In the genomic region with DNA sequence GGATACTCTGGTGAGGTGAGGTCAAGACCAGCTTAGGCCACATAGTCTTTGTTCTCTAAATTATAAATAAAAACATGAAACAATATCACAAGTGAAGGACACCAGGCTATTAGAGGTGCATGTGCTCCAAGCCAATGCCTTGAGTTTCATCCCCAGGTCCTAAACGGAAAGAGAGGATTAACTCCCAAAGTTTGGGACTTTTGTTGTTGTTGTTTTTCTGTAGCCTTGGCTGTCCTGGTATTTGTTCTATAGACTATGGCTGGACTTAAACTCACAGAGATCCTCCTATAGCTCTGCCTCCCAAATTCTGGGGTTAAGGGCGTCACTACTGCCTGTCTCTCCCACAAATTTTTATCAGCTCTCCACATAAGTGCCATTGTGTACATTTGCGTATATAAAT, we compare ENCODE assay signal across 31 mouse cellular contexts.
"Had no signal": no experiment of that assay in that cellular context is flagged by ENCODE, and none has a peak within 500 bp of the region (broad histone marks: within the 10 kb centered on the region; RNA-seq: fewer than 3 reads in every experiment).

No protein-coding gene starts in this region.

- H3K27me3 ChIP-seq: heart, embryonic 12.5 days; heart, embryonic 13.5 days; heart, embryonic 15.5 days; hindbrain, embryonic 12.5 days; hindbrain, embryonic 13.5 days; hindbrain, embryonic 15.5 days; intestine, embryonic 15.5 days; kidney, embryonic 15.5 days had no signal

- H3K9ac ChIP-seq: heart, embryonic 12.5 days; heart, embryonic 13.5 days; heart, embryonic 15.5 days; hindbrain, embryonic 12.5 days; hindbrain, embryonic 13.5 days; hindbrain, embryonic 14.5 days; hindbrain, embryonic 15.5 days; intestine, embryonic 15.5 days; kidney, embryonic 15.5 days had no signal

- DNase-seq: heart, postnatal 10 days; heart, postnatal 14 days; heart, postnatal 36 days; heart, postnatal 4 days; kidney, adult 11 months; kidney, adult 18-20 months; kidney, adult 2 months; kidney, adult 8-10 months; kidney, adult 9 months; kidney, postnatal 10 days; kidney, postnatal 14 days; kidney, postnatal 25 days; kidney, postnatal 36 days; kidney, postnatal 4 days; layer of hippocampus, adult 9-11 months; layer of hippocampus, postnatal 36 days had no signal

- H3K27ac ChIP-seq: heart, embryonic 13.5 days; heart, embryonic 15.5 days; hindbrain, embryonic 10.5 days; hindbrain, embryonic 12.5 days; hindbrain, embryonic 13.5 days; hindbrain, embryonic 14.5 days; hindbrain, embryonic 15.5 days; hindbrain, postnatal 0 days; intestine, embryonic 15.5 days; kidney, embryonic 15.5 days; kidney, postnatal 0 days; layer of hippocampus, adult 2 months; left cerebral cortex, adult 2 months had no signal

- H3K4me3 ChIP-seq: heart, embryonic 12.5 days; heart, embryonic 13.5 days; heart, embryonic 15.5 days; hindbrain, embryonic 10.5 days; hindbrain, embryonic 12.5 days; hindbrain, embryonic 13.5 days; hindbrain, embryonic 15.5 days; intestine, embryonic 15.5 days; kidney, embryonic 15.5 days; layer of hippocampus, adult 2 months; left cerebral cortex, adult 2 months had no signal

- H3K4me1 ChIP-seq: heart, embryonic 12.5 days; heart, embryonic 13.5 days; heart, embryonic 15.5 days; hindbrain, embryonic 10.5 days; hindbrain, embryonic 12.5 days; intestine, embryonic 15.5 days; kidney, embryonic 15.5 days had no signal

- H3K36me3 ChIP-seq: heart, embryonic 12.5 days; heart, embryonic 13.5 days; heart, embryonic 15.5 days; hindbrain, embryonic 10.5 days; hindbrain, embryonic 12.5 days; hindbrain, embryonic 13.5 days; hindbrain, embryonic 15.5 days; intestine, embryonic 15.5 days; kidney, embryonic 15.5 days had no signal

- H3K4me2 ChIP-seq: heart, embryonic 11.5 days; heart, embryonic 12.5 days; heart, embryonic 13.5 days; heart, embryonic 15.5 days; hindbrain, embryonic 12.5 days; hindbrain, embryonic 13.5 days; hindbrain, embryonic 14.5 days; hindbrain, embryonic 15.5 days; intestine, embryonic 15.5 days; kidney, embryonic 15.5 days had no signal

- H3K9me3 ChIP-seq: heart, embryonic 12.5 days; heart, embryonic 13.5 days; heart, embryonic 15.5 days; hindbrain, embryonic 10.5 days; hindbrain, embryonic 12.5 days; hindbrain, embryonic 13.5 days; hindbrain, embryonic 15.5 days; intestine, embryonic 15.5 days; kidney, embryonic 15.5 days had no signal
